Mouse (Mus musculus) frontal cortex, postnatal 14 days (tissue): ENCODE measurements around the gene Adora3.

Experiments
- DNase-seq, 2 experiments: peaks; one replicate each; pipeline ENCODE4 v3.0.0; 2022; ENCODE audit warnings: low spot score in 2 of 2

Gene Adora3

DNA sequence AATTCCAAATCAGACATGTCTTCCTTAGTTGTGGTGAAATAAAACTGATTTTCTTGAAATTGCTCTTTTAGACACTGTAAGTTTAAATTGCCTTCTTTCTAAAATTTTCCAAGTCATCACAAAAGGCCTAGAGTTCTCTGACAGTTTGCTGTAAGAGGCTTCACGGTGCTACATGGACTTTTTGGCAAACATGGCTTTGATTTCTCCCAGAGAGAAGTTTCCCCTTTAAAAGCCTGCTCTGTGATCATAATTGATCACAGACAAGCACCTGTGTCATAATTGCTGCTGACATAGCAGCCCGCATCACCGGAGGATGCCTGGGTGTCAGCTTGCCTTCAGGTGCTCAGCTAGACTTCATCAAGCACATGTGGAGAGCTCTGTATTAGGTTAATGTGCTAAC is at the start of gene Adora3, which contains the start of gene Tmigd3:
Adora3 (plus strand) TSS at position 301 of the 400 bp plus-strand sequence.
Tmigd3 (plus strand) TSS at position 346 of the 400 bp plus-strand sequence.
- no peak for DNase-seq

DNA sequence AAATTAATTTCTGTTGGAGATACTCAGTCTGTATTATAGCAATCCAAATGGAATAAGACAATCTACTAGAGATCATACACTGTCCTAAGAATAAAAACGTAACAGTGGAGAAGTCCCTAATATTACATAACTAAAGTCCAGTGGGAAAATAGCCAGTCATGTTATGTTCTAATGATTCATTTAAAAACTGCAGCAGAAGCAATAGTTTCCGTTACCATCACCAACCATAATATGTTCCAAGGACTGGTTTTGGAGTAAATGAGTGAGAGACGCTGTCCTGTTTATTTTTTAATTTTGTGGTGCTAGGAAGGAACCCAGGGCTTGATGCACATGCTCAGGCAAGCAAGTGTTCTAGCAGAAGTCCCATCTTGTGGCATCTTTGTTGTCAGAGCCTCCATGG is 49.2 kb upstream of the Adora3 start:
- no peak for DNase-seq

DNA sequence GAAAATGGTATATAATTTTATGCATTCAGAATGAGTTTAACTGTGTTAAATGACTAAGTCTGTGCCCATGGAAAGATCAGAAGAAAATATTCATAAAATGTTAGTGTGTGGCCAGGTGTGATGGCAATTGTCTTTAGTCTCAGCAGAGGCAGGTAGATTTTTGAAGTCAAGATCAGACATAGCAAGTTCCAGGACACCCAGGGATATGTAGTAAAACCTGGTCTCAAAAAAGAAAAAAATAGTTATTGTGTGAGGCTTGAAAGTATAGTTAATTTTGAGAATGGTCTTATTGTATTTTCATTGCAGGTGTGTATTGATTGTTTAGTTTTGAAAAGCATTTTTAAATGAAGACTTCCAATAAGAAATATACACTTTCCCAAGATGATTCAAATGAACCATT is 47.0 kb upstream of the Adora3 start:
- DNase-seq = no peak

DNA sequence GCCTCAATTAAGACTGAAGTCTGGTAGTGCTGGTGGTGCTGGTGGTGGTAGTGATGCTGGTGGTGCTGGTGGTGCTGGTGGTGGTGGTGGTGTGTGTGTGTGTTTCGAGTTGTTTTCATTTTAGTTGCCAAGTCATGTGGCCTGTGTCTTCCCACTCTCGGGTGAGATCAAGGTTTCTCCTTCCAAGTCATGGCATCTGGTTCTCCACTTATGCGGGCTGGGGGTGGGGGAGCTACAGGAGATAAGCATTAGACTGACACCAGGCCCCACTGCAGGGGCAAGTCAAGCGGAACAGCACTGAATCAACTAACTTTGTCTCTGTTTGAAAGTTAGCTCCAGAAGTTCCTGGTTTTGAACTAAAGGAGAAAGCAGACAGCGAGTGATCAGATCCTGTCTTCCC is 46.6 kb upstream of the Adora3 start:
- no peak for DNase-seq

DNA sequence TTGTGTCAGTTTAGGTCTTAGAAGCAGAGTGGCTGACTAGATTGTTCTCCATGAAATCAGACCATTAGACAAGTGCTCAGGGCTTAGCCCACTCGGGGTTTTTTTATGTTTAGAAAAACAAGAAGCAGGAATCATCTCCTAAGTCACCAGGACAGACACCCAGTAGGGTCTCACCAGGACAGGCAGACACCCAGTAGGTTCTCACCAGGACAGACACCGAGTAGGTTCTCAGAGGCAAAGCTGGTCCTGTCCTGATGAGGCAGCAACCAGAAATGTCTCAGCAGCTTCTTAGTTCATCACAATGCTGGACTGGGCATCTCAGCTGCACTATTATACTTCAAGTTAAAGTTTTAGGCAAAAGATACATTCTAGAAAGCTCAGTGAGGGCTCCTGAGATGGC is 46.0 kb upstream of the Adora3 start:
- no peak for DNase-seq

- DNase-seq = no peak
Measured at GRCm38 (mm10) chr3:105825501-105826161, 45.0 kb upstream of the Adora3 start.

DNA sequence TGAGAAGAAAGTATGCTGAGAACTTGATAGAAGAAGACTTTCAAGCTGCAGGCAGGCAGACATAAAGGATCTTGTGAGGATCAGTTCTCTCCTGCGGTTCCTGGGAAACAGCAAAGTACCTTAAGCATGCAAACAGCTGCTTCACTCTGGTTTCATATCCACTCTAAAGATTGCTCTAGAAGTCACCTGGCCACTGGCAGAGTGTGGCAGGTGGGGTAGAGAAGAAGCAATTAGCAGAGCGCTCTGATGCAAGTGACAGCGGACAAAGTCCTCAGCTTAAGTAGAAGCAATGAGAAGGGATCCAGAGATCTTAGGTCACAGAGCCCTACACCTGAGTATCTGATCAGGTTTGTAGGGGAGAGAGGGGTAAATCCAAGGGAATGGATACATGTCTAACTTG is 39.1 kb upstream of the Adora3 start:
- no peak for DNase-seq

DNA sequence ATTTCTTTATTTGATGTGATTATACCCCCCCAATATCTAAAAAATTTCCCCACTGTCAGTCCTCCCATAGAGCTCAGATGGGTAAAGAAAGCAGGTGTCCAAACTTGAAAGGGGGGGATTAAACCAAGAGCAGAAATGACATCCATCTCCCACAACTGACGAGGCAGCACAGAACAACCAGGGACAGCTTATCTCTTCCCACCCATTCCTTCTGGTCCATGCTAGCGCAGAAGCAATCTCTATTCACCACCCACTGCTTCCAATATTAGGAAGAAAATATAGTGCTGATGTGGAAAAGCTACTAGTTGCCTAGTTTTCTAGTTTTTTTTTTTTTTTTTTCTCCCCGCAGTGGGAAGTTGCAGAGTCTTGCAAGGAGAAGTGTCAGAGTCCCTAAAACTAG is 34.8 kb upstream of the Adora3 start:
- no peak for DNase-seq

- DNase-seq = no peak
Measured at GRCm38 (mm10) chr3:105836883-105837282, 33.8 kb upstream of the Adora3 start.

- DNase-seq = no peak
Measured at GRCm38 (mm10) chr3:105838655-105839054, 32.0 kb upstream of the Adora3 start.

GRCm38 (mm10) chr3:105839836-105840235 is 30.8 kb upstream of the Adora3 start:
- no peak for DNase-seq

GRCm38 (mm10) chr3:105846294-105847069 is 24.2 kb upstream of the Adora3 start:
- no peak for DNase-seq

- DNase-seq = no peak
Measured at GRCm38 (mm10) chr3:105853781-105854180, 16.9 kb upstream of the Adora3 start.

DNA sequence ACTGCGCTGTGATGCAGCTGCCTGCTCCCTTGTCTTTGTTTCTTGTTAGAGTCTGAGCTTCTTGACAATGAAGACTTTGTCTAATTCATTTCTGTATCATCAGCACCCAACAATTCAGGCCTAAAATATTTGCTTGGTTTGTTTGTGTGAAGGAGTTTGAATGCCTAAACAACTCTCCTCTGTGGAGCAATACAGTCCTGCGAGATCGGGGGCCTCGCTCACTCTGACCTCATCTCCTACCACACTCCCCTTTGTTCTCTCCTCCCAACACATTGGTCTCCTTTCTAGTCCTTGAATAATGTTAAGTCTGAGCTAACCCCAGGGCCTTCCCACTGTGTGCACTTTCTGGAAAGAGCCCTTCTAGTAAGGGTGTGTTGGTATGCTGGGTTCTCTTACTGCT is 15.9 kb upstream of the Adora3 start:
- DNase-seq = no peak

DNA sequence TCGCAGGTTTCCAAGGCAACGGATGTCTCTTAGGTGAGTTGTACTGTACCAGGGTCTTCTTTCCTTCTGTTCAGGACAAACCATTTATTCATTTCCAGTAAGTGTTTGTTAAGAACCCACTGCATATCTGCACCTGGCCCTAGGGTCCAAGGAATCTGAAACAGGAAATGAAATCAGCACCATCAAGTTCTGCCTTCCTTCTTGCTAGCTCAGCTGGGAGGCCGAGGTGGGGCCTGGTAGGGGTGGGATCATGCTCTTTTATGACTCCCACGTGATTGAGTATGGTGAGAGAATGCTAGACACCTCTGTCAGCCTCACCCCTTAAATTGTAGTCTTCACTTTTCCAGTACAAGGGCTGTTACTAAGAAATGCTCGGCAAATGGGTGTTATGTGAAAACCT is 13.1 kb upstream of the Adora3 start:
- no peak for DNase-seq

- no peak for DNase-seq
Measured at GRCm38 (mm10) chr3:105861747-105862366, 8.8 kb upstream of the Adora3 start.

DNA sequence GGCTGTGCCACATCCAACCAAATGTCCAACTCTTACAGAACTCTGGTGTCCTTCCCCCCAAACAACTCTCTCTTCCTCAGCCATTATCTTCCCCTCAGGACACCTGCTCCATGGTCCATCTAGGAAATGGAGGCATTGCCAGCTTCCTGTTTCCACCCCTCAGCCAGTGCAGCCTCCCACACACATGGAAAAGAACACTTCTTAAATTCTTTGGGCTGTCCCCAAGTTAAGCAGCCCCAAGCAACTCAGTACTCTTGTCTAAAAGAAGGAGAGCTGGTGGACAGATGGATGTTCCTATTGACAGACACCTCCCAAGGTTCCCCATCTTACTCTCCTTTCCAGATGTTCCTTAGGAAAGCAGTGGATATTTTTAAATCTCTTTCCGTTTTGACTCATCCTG is 6.5 kb upstream of the Adora3 start:
- DNase-seq = no peak

DNA sequence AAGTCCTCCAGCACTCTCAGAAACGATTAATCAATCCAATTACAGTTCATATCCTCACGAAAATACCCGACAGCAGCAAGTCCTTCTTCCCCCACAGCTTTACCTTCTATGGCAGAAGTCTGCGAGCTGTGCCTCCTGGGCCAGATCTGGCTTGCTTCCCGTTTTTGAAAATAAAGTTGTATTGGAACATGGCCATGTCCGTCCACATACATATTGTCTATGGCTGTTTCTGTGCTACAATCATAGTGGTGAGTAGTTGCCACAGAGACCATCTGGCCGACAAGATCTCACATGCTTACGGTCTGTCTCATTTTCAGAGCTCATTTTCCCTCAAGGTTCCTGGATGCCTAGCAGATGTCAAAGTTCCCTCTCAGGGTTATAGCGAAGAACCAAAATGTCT is 5.5 kb upstream of the Adora3 start:
- no peak for DNase-seq

DNA sequence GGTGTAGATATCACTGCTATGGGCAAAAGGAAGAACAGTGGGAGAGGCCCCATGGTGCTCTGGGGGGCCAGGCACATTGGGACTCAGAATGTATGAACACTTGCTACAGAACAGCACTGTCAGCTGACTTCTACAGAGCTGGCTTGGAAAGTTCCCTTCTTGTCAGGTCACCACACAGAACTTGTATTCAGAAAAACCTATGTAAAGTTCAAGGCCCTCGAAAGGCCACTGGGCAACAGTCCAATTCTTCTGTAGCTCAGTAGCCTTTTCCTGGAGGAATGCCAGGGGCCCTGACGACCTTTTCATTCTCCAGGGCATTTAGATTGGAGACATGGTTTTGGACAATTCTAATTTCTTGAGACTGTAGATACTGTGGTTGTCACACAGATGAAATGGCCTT is 2.5 kb upstream of the Adora3 start:
- DNase-seq = no peak

DNA sequence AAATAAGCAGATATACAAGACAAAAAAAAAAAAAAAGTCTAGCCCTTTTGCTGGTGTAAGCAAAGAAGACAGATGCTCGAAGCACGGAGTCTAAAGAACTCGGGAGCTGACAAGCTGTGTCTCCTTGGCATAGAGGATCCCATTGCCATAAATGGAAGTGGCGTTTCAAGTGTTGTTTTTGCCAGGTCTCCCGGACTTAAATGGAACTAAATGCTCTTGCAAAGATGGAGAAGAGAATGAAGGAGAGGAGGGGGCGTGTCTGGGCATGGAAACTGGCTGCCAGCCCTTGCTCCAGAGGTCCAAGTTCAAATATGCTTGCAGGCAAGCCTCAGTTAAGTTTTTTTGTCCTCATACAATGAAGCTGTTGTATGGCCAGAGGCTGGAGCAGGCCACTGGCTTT is 1.4 kb downstream of the Adora3 start:
- DNase-seq = no peak

- DNase-seq = no peak
Measured at GRCm38 (mm10) chr3:105872579-105872978, 1.9 kb downstream of the Adora3 start.

- DNase-seq = no peak
Measured at GRCm38 (mm10) chr3:105873451-105874445, 3.1 kb downstream of the Adora3 start.
